Mouse (Mus musculus) CH12.LX (cell line): ENCODE results near the gene Kcnk3. TPM values are rescaled to one million over a fixed set of nuclear protein-coding genes. Genes with fewer than 3 reads are reported as not detected.

ENCODE experiments used
- DNase-seq: peaks from one replicate; pipeline ENCODE4 v3.0.0-alpha.2; 2013; ENCODE audit errors: extremely low read depth
- H3K27ac ChIP-seq: 2 replicates; pipeline ENCODE4 v1.5.1; 2012; ENCODE audit warnings: low read depth, mild to moderate bottlenecking, control low read depth, moderate library complexity; ENCODE audit not compliant: insufficient read depth
- H3K27me3 ChIP-seq: replicated peaks from 2 replicates; pipeline ENCODE3; 2012; ENCODE audit warnings: inconsistent platforms
- H3K36me3 ChIP-seq, 2 experiments: replicated peaks in 1 of 2; 2 replicates each; pipeline versions ENCODE3 to v1.6.1; 2012; ENCODE audit warnings: inconsistent platforms in 1 of 2, low read length in 1 of 2, mild to moderate bottlenecking in 1 of 2, mixed read lengths in 1 of 2, moderate library complexity in 1 of 2; ENCODE audit not compliant: control insufficient read depth in 1 of 2, insufficient read depth in 1 of 2
- H3K4me1 ChIP-seq, 2 experiments: 2 replicates each; pipeline ENCODE4 v1.6.1; 2012; ENCODE audit warnings: inconsistent platforms in 1 of 2, moderate library complexity in 1 of 2; ENCODE audit not compliant: insufficient read depth in 2 of 2, control insufficient read depth in 1 of 2
- H3K4me2 ChIP-seq: 2 replicates; pipeline ENCODE4 v1.6.1; 2012; ENCODE audit warnings: low read depth, mild to moderate bottlenecking, control low read depth; ENCODE audit not compliant: poor library complexity, insufficient read depth, severe bottlenecking
- H3K4me3 ChIP-seq, 3 experiments: fragments of 150-350 bp in 1 of 3; sonication (generic) in 1 of 3; replicated peaks in 1 of 3; 2 replicates each; pipeline versions ENCODE3 to v1.5.1; 2011 to 2012; ENCODE audit warnings: low read depth in 2 of 3, low read length in 2 of 3, mild to moderate bottlenecking in 2 of 3, moderate library complexity in 2 of 3, control low read depth in 1 of 3, improper control_type of control experiment in 1 of 3, inconsistent platforms in 1 of 3, mixed read lengths in 1 of 3; ENCODE audit not compliant: poor library complexity in 1 of 3
- H3K79me2 ChIP-seq: replicated peaks from 2 replicates; pipeline ENCODE4 v1.6.1; 2012; ENCODE audit warnings: mild to moderate bottlenecking, moderate library complexity; ENCODE audit not compliant: control insufficient read depth, poor library complexity, insufficient read depth, severe bottlenecking; ENCODE audit errors: extremely low read depth
- H3K9ac ChIP-seq: 2 replicates; pipeline ENCODE4 v1.6.1; 2012; ENCODE audit warnings: low read depth, mild to moderate bottlenecking, control low read depth, moderate library complexity; ENCODE audit not compliant: insufficient read depth
- H3K9me3 ChIP-seq: replicated peaks from 2 replicates; pipeline ENCODE3; 2012; ENCODE audit warnings: low read length, inconsistent platforms, mixed read lengths
- BHLHE40 ChIP-seq: IDR thresholded peaks from 2 replicates; pipeline ENCODE4 v1.6.1; 2011; ENCODE audit warnings: mild to moderate bottlenecking, low read depth, low read length, improper control_type of control experiment
- CHD1 ChIP-seq: IDR thresholded peaks from 2 replicates; pipeline ENCODE4 v1.6.1; 2012; ENCODE audit warnings: low read depth, low read length, improper control_type of control experiment, inconsistent platforms
- CHD2 ChIP-seq: IDR thresholded peaks from 2 replicates; pipeline ENCODE4 v1.6.1; 2011; ENCODE audit warnings: low read length, improper control_type of control experiment
- ELF1 ChIP-seq: IDR thresholded peaks from 2 replicates; pipeline ENCODE4 v1.6.1; 2014; ENCODE audit warnings: low read depth, mild to moderate bottlenecking, inconsistent platforms, low read length, improper control_type of control experiment
- ETS1 ChIP-seq: conservative IDR thresholded peaks from 2 replicates; pipeline ENCODE4 v1.6.1; 2012; ENCODE audit warnings: low read depth, mild to moderate bottlenecking, inconsistent platforms, low read length, improper control_type of control experiment, moderate library complexity
- HCFC1 ChIP-seq: IDR thresholded peaks from 2 replicates; pipeline ENCODE4 v1.6.1; 2012; ENCODE audit warnings: low read depth, mild to moderate bottlenecking, inconsistent platforms, low read length, improper control_type of control experiment
- JUND ChIP-seq: conservative IDR thresholded peaks from 2 replicates; pipeline ENCODE4 v1.6.1; 2011; ENCODE audit warnings: low read depth, low read length, improper control_type of control experiment
- MAFK ChIP-seq: IDR thresholded peaks from 2 replicates; pipeline ENCODE4 v1.6.1; 2011; ENCODE audit warnings: low read length, improper control_type of control experiment; ENCODE audit not compliant: insufficient replicate concordance
- MAX ChIP-seq: IDR thresholded peaks from 2 replicates; pipeline ENCODE4 v1.6.1; 2011; ENCODE audit warnings: low read length, improper control_type of control experiment
- MAZ ChIP-seq: IDR thresholded peaks from 2 replicates; pipeline ENCODE4 v1.6.1; 2012; ENCODE audit warnings: low read depth, mild to moderate bottlenecking, inconsistent platforms, low read length, improper control_type of control experiment, moderate library complexity
- MEF2A ChIP-seq: IDR thresholded peaks from 2 replicates; pipeline ENCODE4 v1.6.1; 2014; ENCODE audit warnings: low read depth, mild to moderate bottlenecking, inconsistent platforms, low read length, improper control_type of control experiment, borderline replicate concordance
- MXI1 ChIP-seq: IDR thresholded peaks from 2 replicates; pipeline ENCODE4 v1.6.1; 2011; ENCODE audit warnings: mild to moderate bottlenecking, low read depth, low read length, improper control_type of control experiment
- MYC ChIP-seq: IDR thresholded peaks from 2 replicates; pipeline ENCODE4 v1.6.1; 2011; ENCODE audit warnings: low read depth, mild to moderate bottlenecking, improper control_type of control experiment, low read length
- NELFE ChIP-seq: IDR thresholded peaks from 2 replicates; pipeline ENCODE4 v1.6.1; 2011; ENCODE audit warnings: low read depth, low read length, improper control_type of control experiment
- NRF1 ChIP-seq: IDR thresholded peaks from 2 replicates; pipeline ENCODE4 v1.6.1; 2014; ENCODE audit warnings: low read depth, mild to moderate bottlenecking, inconsistent platforms, low read length, improper control_type of control experiment, moderate library complexity
- PAX5 ChIP-seq: IDR thresholded peaks from 2 replicates; pipeline ENCODE4 v1.6.1; 2012; ENCODE audit warnings: low read length, inconsistent platforms, mixed read lengths
- POLR2AphosphoS2 ChIP-seq: IDR thresholded peaks from 2 replicates; pipeline ENCODE4 v1.6.1; 2011; ENCODE audit warnings: low read depth, low read length, improper control_type of control experiment
- TCF12 ChIP-seq: IDR thresholded peaks from 2 replicates; pipeline ENCODE4 v1.6.1; 2014; ENCODE audit warnings: low read depth, mild to moderate bottlenecking, inconsistent platforms, low read length, improper control_type of control experiment
- USF1 ChIP-seq: IDR thresholded peaks from 2 replicates; pipeline ENCODE4 v1.6.1; 2014; ENCODE audit warnings: low read depth, mild to moderate bottlenecking, inconsistent platforms, low read length, improper control_type of control experiment
- USF2 ChIP-seq: conservative IDR thresholded peaks from 2 replicates; pipeline ENCODE4 v1.6.1; 2011; ENCODE audit warnings: low read depth, low read length, improper control_type of control experiment
- ZKSCAN1 ChIP-seq: IDR thresholded peaks from 2 replicates; pipeline ENCODE4 v1.6.1; 2012; ENCODE audit warnings: low read depth, inconsistent platforms, low read length, improper control_type of control experiment, borderline replicate concordance
- dilution Hi-C: fragments of 300-500 bp; cut with MboI; formaldehyde crosslinking; loops from 2 replicates; pipeline ENCODE4 v1.14.3; 2020; ENCODE audit warnings: low sequenced_read_pairs; ENCODE audit not compliant: extremely low pct_unique_long_range_greater_than_20kb, extremely low pct_ligation_motif_present
- in situ Hi-C: fragments of 300-500 bp; cut with MboI; formaldehyde crosslinking; loops from 3 replicates; pipeline ENCODE4 v1.14.3; 2019; ENCODE audit warnings: low sequenced_read_pairs, low pct_ligation_motif_present, low pct_unique_long_range_greater_than_20kb, mixed read lengths
- polyA plus RNA-seq: library from polyadenylated mRNA; unstranded; fragments of >175 nt; gene quantifications from 2 replicates; pipeline ENCODE4 v1.2.1, GENCODE M21; 2012; ENCODE audit warnings: low read depth; ENCODE audit not compliant: insufficient read length
- total RNA-seq, 2 experiments: library from RNA; depleted of rRNA; stranded (reverse); fragments of 300-350 nt in 1 of 2; fragments of >200 nt in 1 of 2; gene quantifications; 2 replicates each; pipeline ENCODE4 v1.2.3; 2012 to 2014

Gene Kcnk3
- total and polyA plus RNA-seq, 3 experiments, result not detected

DNA sequence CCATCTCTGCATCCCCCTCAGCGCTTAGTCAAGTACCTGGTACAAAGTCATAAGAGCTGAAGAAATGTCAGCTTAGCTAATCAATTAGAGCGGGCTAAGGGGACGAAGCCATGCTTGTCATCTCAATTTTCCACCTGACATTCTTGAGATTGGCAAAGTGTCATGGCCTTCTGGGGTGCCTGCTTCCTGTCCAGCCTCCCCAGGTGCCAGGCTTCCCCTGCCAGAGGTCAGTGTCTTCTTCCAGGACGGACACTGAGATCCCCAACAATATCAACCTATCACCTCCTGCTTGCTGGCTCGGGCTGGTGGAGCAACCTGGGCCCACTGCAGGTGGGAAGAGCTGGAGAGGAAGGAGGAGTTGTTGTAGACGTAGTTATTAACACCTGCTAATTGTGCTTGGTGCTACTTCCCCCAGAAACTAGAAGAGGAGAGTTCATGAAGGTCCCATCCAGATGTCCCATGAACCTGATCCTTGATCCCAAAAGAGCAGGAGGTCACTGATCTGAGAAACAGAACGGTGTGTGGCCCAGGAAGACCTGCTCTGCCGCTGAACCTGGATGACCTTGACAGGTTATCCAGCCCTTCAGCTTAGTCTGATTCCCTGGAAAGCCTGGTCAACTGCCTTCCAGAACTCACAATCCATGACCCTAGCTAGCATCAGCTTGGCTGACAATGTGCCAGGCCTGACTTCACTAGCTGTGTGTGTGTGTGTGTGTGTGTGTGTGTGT is 22.1 kb downstream of the Kcnk3 start:
- no peak for DNase-seq
- dilution Hi-C loops (no loop called here), in situ Hi-C loops (no loop called here)
- Histone ChIP-seq H3K4me2 (no peak overlapping the region), H3K79me2 (no peaks in the 10 kb centered on the region), H3K4me1 (peaks cover 15 to 46% of the 10 kb centered on the region in 2 experiments), H3K4me3 (no peak overlapping the region), H3K27ac (no peak overlapping the region), H3K9ac (no peak overlapping the region), H3K36me3 (no peaks in the 10 kb centered on the region), H3K27me3 (no peaks in the 10 kb centered on the region), H3K9me3 (no peaks in the 10 kb centered on the region)
- TF ChIP-seq ZKSCAN1 (no peak), USF1 (no peak), MEF2A (no peak), HCFC1 (no peak), CHD1 (no peak), ETS1 (no peak), BHLHE40 (no peak), NELFE (no peak), USF2 (no peak), MYC (no peak)

DNA sequence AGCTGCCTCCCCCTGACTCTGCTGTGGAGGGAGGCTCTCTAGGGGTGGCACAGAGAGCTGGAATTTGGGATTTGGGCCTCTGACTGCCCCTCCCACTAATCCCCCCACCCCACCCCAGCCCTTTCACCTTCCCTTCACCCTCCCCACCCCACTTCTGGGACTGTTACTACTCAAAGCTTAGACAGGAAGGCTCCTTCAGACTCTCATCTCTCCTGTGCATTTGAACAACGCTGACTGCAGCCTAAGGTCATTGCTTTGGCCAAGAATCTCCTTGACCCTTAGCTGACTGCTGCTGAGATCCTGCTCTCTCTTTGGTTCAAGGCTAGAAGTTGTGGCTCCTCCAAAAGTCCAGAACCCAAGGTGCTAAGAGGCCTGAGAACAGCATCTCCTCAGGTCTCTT is 23.1 kb downstream of the Kcnk3 start:
- dilution Hi-C loops, result no loop called here

More for the DNA sequence above, 23.1 kb downstream of the Kcnk3 start:
- Histone ChIP-seq H3K36me3 (no peaks in the 10 kb centered on the region), H3K4me2 (no peak overlapping the region), H3K27me3 (no peaks in the 10 kb centered on the region), H3K9me3 (no peaks in the 10 kb centered on the region), H3K9ac (no peak overlapping the region), H3K4me3 (no peak overlapping the region), H3K79me2 (no peaks in the 10 kb centered on the region), H3K27ac (no peak overlapping the region), H3K4me1 (peaks cover 19 to 56% of the 10 kb centered on the region in 2 experiments)
- in situ Hi-C loops, result no loop called here
- no peak for TF ChIP-seq TCF12
- no peak for TF ChIP-seq MXI1
- TF ChIP-seq MAFK, result no peak
- no peak for TF ChIP-seq ELF1
- TF ChIP-seq ETS1, result no peak
- TF ChIP-seq MAZ, result no peak
- no peak for TF ChIP-seq NRF1
- no peak for TF ChIP-seq POLR2AphosphoS2
- TF ChIP-seq MAX, result no peak
- no peak for TF ChIP-seq PAX5
- no peak for TF ChIP-seq JUND
- TF ChIP-seq CHD2, result no peak
- DNase-seq, result no peak
